Mouse (Mus musculus) cerebellum, postnatal 25 days (tissue): ENCODE results near the gene Htr1f.
"Not testable (repeated sequence)": the region's sequence is repeated elsewhere in the genome, so short reads cannot be mapped to it uniquely, and the experiment has no call there.

Experiments
- DNase-seq, 2 experiments: peaks; one replicate each; pipeline ENCODE4 v3.0.0; 2021; ENCODE audit warnings: mixed read lengths in 2 of 2

Gene Htr1f

GRCm38 (mm10) chr16:65105184-65105931 is at the start of gene Htr1f:
Gene Htr1f (minus strand): TSS chr16:65105854.
- DNase-seq, result peak in 1 of 2 experiments; percentile 7

GRCm38 (mm10) chr16:65139771-65140170 is 34.1 kb upstream of the Htr1f start:
- DNase-seq, result peak; percentile 22 to 58

GRCm38 (mm10) chr16:65129391-65129790 is 23.7 kb upstream of the Htr1f start:
- no peak for DNase-seq

- no peak for DNase-seq
These were observed 22.2 kb upstream of the Htr1f start for GRCm38 (mm10) chr16:65127846-65128245.

GRCm38 (mm10) chr16:65112221-65112620 is 6.6 kb upstream of the Htr1f start:
- DNase-seq, result no peak

GRCm38 (mm10) chr16:65093552-65093951 is 12.1 kb downstream of the Htr1f start:
- no peak for DNase-seq

- no peak for DNase-seq
These were observed 22.2 kb downstream of the Htr1f start for GRCm38 (mm10) chr16:65083475-65083874.

GRCm38 (mm10) chr16:65069867-65070266 is 35.8 kb downstream of the Htr1f start:
- DNase-seq, result no peak

- no peak for DNase-seq
These were observed 39.4 kb downstream of the Htr1f start for GRCm38 (mm10) chr16:65066264-65066663.

GRCm38 (mm10) chr16:65037660-65038425 is 67.8 kb downstream of the Htr1f start:
- DNase-seq, result not testable (repeated sequence)

- peak; percentile 56 to 78 for DNase-seq
These were observed 76.0 kb downstream of the Htr1f start for GRCm38 (mm10) chr16:65029675-65030074.

- no peak for DNase-seq
These were observed 83.3 kb downstream of the Htr1f start for GRCm38 (mm10) chr16:65022364-65022763.

- no peak for DNase-seq
These were observed 86.9 kb downstream of the Htr1f start for GRCm38 (mm10) chr16:65018710-65019109.

GRCm38 (mm10) chr16:65018134-65018533 is 87.5 kb downstream of the Htr1f start:
- DNase-seq, result no peak

GRCm38 (mm10) chr16:65017566-65017965 is 88.1 kb downstream of the Htr1f start:
- DNase-seq, result no peak

GRCm38 (mm10) chr16:65015241-65015640 is 90.4 kb downstream of the Htr1f start:
- DNase-seq, result no peak

GRCm38 (mm10) chr16:65001993-65002821 is 103.4 kb downstream of the Htr1f start:
- no peak for DNase-seq

GRCm38 (mm10) chr16:64989279-64989800 is 116.3 kb downstream of the Htr1f start:
- DNase-seq, result no peak

- DNase-seq, result no peak
These were observed 118.1 kb downstream of the Htr1f start for GRCm38 (mm10) chr16:64987564-64987963.

- DNase-seq, result no peak
These were observed 118.6 kb downstream of the Htr1f start for GRCm38 (mm10) chr16:64987049-64987448.

GRCm38 (mm10) chr16:64974636-64975035 is 131.0 kb downstream of the Htr1f start:
- no peak for DNase-seq

- DNase-seq, result no peak
These were observed 131.9 kb downstream of the Htr1f start for GRCm38 (mm10) chr16:64973533-64974305.
